Mouse (Mus musculus) heart, postnatal 4 days (tissue): ENCODE data around the gene Aagab. TPM values are rescaled to one million over a fixed set of nuclear protein-coding genes. Genes with fewer than 3 reads are reported as not detected.

Experiments used
- DNase-seq: peaks from one replicate; pipeline ENCODE4 v3.0.0; 2021
- total RNA-seq, 2 experiments: library from RNA; stranded (reverse); gene quantifications; 2 replicates each; pipeline ENCODE4 v1.2.3; 2021

Aagab gene
- total RNA-seq, 2 experiments from 2014 or later, result 18.7 to 22.7 TPM

DNA sequence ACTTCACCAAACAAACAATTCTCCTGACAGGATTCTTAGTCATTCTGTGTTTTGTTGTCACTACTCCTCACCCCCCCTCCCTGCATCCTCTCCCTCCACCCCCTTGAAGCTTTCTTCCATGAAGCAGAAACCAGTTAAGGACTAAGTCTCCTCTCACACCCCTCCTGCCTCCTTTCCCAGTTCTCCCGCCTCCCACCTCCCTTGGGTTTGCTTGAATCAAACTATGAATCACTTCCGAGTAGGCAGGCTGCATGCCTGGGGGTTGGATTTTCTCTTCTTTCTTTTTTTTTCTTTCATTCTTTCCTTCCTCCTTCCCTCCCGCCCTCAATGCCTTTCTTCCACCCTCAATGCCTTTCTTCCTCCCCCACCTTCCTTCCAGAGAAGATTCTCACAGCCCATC is 75.2 kb downstream of the Aagab start:
- DNase-seq, result peak; percentile 49

DNA sequence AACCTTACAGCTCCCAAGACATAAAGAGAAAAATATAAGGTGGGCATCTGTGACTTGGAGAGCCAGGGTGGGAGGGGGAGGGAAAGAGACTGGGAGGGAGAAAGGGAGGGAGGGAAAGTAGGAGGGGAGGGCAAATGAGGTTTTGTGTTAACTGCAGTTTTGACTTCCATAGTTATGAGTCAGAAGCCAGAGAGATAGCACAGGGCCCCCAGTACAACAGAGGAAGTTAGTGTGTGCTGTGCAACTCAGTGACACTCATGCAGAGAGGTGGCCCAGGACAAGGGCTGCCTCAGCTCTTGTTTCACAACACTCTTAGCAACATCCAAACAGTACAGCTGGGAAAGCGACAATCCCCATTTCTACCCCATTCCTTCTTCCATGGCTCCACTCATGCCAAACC is 75.6 kb downstream of the Aagab start:
- no peak for DNase-seq

DNA sequence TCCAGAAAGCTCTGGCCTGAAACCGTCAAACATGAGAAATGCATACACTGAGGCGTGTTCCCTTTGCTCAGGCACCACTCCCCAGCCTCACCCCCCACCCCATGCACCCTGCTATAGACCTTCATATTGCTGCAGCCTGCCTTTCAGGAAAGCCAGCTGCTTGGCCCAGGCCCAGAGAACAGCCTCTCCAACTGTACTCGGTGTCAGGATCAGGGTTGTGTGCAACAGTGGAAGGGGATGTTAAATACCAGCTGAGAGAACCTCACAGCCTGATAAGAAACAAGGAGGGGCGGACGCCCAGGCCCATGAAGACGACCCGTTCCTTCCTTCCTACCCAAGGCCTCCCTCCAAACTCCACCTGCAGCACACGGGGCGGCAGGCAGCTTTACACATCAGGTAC is 79.8 kb downstream of the Aagab start:
- DNase-seq, result peak; percentile 51

DNA sequence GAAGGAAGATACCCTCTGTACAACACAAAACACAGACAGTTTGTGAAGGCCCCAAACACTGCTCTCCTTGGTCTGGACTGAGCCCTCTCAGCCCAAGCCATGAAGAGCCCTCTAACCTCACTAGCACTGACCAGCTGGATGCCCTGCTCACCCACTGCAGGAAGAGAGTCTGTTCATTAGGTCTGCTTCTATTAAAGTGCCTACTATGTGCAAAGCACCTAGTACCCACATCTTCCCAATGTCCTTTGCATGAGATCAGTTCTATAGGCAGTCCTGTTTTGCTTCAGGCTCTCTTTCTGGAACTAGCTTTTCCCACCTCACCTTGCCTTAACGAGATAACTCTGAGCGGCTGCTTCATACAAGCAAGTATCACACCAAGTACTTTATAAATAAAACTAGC is 80.5 kb downstream of the Aagab start:
- DNase-seq, result no peak

DNA sequence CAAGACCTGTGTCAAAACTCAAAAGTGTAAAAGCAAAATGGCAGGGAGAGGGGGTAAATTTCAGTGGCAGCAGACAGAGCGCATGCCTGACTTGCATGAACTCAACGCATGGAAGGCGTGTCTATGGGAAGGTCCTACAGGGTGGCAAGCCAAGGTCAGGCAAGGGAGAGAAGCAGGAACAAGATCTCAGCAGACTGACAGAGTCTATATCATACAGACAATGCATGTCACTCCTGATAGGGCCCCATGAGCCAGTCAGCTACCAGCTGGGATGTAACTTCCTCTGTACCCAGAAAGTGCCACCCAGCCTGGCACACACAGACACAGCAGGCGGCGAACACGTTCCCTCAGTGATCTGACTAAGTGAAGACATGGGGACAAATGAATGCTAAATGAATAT is 81.8 kb downstream of the Aagab start:
- no peak for DNase-seq

DNA sequence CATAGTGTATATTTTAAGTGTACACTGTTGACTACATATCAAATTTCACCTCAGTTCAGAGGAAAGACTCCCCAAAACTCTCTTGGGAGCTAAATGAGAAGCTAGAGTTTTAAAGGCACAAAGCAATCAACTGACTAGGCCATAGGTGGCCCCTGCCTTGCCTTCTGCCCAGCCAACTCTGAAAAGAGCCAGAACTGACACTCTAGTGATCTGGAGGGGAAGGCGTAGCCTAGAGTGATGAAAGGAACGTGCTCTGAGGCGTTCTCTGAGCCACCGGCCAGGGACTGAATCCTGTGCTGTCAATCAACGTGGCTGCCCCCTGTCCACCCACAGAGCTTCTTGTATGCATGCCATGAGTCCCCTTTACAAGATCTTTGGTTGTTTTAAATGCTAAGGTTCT is 82.9 kb downstream of the Aagab start:
- no peak for DNase-seq

DNA sequence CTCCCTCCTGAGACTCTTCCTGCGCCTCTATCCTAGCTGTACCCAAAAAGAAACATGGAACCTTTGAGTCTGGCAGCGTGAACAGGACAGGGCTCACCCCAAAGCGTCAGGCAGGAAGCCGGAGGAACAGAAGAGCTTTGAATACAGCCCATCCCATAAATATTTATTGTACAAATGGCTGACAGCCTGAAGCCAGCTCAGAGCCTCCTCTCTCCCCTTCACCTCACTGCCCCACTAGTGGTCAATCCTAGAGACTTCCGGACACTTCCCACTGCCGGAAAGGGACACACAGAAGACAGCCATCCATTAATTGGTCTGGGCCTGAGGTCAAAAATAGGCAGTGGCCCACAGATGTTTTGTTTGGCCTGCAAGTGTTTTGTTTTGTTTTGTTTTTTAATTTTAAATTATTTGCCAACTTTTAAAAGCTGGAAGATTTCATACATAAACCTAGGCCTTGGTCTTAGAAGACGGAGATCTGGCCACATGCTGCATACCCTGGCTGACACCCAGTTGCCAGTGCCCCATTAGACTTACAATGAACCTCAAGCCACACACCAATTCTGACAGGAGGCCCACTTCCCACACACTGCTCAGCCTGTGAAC is 85.1 kb downstream of the Aagab start:
- no peak for DNase-seq

DNA sequence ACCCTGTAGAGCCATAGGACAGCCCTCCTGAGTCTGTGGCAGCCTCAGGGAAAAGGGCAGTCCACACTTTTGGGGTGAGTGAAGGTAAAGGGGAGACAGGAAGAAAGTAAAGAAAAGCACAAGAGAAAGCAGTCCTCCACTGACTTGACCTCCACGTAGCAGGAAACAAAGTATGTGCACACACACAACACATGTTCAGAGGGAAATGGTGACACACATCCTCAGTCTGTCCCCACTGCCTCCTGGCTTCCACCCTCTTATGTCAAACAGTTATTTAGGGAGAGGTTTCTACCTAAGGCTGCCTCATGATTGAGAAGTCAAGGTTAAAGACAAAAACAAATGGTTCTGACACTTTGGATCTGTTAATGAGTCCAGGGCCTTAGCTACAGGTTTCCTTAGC is 88.1 kb downstream of the Aagab start:
- no peak for DNase-seq

DNA sequence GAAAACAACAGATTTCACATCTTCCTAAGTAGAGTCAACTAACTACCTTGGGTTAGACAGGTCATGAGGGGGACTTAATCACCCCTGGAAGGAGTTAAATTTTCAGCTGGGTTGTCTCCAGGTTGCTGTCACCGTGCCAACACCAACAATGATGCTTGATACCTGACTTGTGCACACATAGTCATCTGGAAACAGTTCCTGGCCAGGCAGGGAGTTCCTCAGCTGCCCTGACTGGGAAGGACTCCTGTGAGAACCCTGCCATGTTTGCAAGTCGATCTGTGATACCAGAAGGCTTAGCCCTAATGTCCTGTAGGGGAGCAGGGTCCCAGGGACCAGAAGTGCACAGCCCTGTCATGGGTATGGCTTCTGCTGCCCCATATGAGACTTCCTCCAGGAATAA is 89.5 kb downstream of the Aagab start:
- no peak for DNase-seq

Other genes with a start within 250 kb of the Aagab start
- 10 to 100 TPM; 26.0 to 26.2 TPM for gene Map2k5, start 224.8 kb upstream of the Aagab start, total RNA-seq
- gene 2300009A05Rik, start 203.4 kb upstream of the Aagab start, total RNA-seq, result 10 to 100 TPM; 42.2 to 52.3 TPM
- not detected for gene Iqch, start 167 bp upstream of the Aagab start, total RNA-seq
- 10 to 100 TPM; 20.7 to 20.9 TPM for gene Smad3, start 155.3 kb downstream of the Aagab start, total RNA-seq